Mouse (Mus musculus) urinary bladder, postnatal 14 days (tissue): ENCODE measurements around the gene Pkig.
A peak's percentile ranks its signal among the peaks of the same experiment; 100 is the strongest.
"Not testable (repeated sequence)": the region's sequence is repeated elsewhere in the genome, so short reads cannot be mapped to it uniquely, and the experiment has no call there.

Source experiments
- DNase-seq: peaks from one replicate; pipeline ENCODE4 v3.0.0; 2021; ENCODE audit warnings: low spot score

The Pkig gene

GRCm38 (mm10) chr2:163643576-163643971 lies 14.6 kb upstream of the Pkig start:
- no peak for DNase-seq

GRCm38 (mm10) chr2:163644047-163644446 lies 14.1 kb upstream of the Pkig start:
- no peak for DNase-seq

GRCm38 (mm10) chr2:163644575-163645385 lies 13.4 kb upstream of the Pkig start, which contains the start of gene Serinc3:
Gene Serinc3 (minus strand): TSS chr2:163645131.
- peak; percentile 99 for DNase-seq

GRCm38 (mm10) chr2:163645700-163646460 lies 12.3 kb upstream of the Pkig start:
- DNase-seq = no peak

GRCm38 (mm10) chr2:163646461-163647080 lies 11.6 kb upstream of the Pkig start:
- no peak for DNase-seq

GRCm38 (mm10) chr2:163655699-163656098 lies 2.5 kb upstream of the Pkig start:
- not testable (repeated sequence) for DNase-seq

GRCm38 (mm10) chr2:163657486-163657885 lies 700 bp upstream of the Pkig start:
- no peak for DNase-seq

- DNase-seq = peak; percentile 54
Measured at GRCm38 (mm10) chr2:163658941-163659340, 755 bp downstream of the Pkig start.

- DNase-seq = no peak
Measured at GRCm38 (mm10) chr2:163659431-163659830, 1.2 kb downstream of the Pkig start.

GRCm38 (mm10) chr2:163660103-163660701 lies 2.0 kb downstream of the Pkig start:
- no peak for DNase-seq

GRCm38 (mm10) chr2:163661371-163661850 lies 3.2 kb downstream of the Pkig start:
- no peak for DNase-seq

- DNase-seq = no peak
Measured at GRCm38 (mm10) chr2:163662076-163662475, 3.9 kb downstream of the Pkig start.

GRCm38 (mm10) chr2:163662698-163663221 lies 4.6 kb downstream of the Pkig start:
- no peak for DNase-seq

GRCm38 (mm10) chr2:163663930-163664329 lies 5.7 kb downstream of the Pkig start:
- no peak for DNase-seq

GRCm38 (mm10) chr2:163667045-163667444 lies 8.9 kb downstream of the Pkig start:
- DNase-seq = no peak

- DNase-seq = no peak
Measured at GRCm38 (mm10) chr2:163670872-163671594, 12.8 kb downstream of the Pkig start.

GRCm38 (mm10) chr2:163674397-163674796 lies 16.2 kb downstream of the Pkig start:
- DNase-seq = no peak

- DNase-seq = no peak
Measured at GRCm38 (mm10) chr2:163675144-163675619, 17.0 kb downstream of the Pkig start.

GRCm38 (mm10) chr2:163675662-163676061 lies 17.5 kb downstream of the Pkig start:
- no peak for DNase-seq

- no peak for DNase-seq
Measured at GRCm38 (mm10) chr2:163676321-163676720, 18.1 kb downstream of the Pkig start.

GRCm38 (mm10) chr2:163676745-163677144 lies 18.6 kb downstream of the Pkig start:
- no peak for DNase-seq
